Mouse (Mus musculus) liver, embryonic 14.5 days (tissue): ENCODE measurements around the gene Tceanc2.

ENCODE experiments used
- CTCF ChIP-seq: IDR thresholded peaks from 2 replicates; pipeline ENCODE4 v1.5.1; 2016; ENCODE audit warnings: antibody characterized with exemption, low read depth, control low read depth
- EP300 ChIP-seq: IDR thresholded peaks from 2 replicates; pipeline ENCODE4 v1.6.1; 2016; ENCODE audit warnings: antibody characterized with exemption, low read depth

DNA sequence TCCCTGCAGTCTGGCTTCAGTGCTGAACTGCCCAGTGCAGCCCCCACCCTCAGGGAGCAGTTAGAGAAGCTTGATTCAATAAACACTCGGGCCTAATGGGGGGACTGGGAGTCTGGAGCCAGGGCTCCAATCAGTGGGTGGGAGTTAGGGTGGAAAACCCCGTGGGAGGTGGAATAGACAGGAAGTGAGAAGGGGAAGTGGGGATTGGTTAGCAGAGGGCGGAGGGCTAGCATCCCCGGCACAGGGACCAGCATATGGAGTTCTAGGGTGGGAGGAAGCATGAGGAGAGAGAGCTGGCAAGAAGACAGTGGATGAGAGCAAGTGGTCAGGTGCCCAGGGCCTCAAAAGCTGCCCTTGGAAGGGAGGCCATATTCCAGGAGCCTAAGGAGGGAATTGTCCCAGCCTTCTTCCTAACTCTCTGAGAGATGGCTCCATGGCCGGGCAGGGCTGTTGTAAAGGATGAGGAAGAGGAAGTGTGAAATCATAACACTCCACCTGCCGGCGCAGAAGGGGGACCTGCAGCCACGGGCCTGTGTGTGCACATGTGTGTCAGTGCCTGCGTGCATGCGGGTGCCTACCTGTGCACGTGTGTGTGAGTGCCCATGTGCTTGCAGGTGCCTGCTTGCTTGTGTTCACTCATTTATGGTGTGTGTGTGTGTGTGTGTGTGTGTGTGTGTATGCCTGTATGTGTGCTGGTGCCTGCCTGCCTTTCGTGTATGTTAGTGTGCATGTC, 34.5 kb upstream of the Tceanc2 start:
- TF ChIP-seq CTCF = peak; percentile 47
- no peak for TF ChIP-seq EP300
